Comparison of ENCODE assay signal across 17 mouse cellular contexts in genomic region chr10:80666837-80667412, GRCm38 (mm10). TPM values are rescaled to one million over a fixed set of nuclear protein-coding genes. Genes with fewer than 3 reads are reported as not detected.
DNase-seq lines count a peak whose midpoint lies in the region; ATAC-seq and TF ChIP-seq lines count a peak whose summit lies in the region.
"Had no signal": no experiment of that assay in that cellular context is flagged by ENCODE, and none has a peak within 500 bp of the region (broad histone marks: within the 10 kb centered on the region; RNA-seq: fewer than 3 reads in every experiment).

No protein-coding gene starts in this region.

- H3K4me3 ChIP-seq in kidney, postnatal 0 days (replicated peaks; ENCODE audit: low read depth, low read length) = no peak overlapping the region
- H3K4me3 ChIP-seq in embryonic facial prominence, embryonic 15.5 days (replicated peaks) = no peak overlapping the region
- H3K4me3 ChIP-seq in limb, embryonic 15.5 days = no peak overlapping the region
- no peak overlapping the region; the same call in 1 of the 2 replicates for H3K4me3 ChIP-seq in forebrain, embryonic 10.5 days
- H3K4me3 ChIP-seq in forebrain, embryonic 16.5 days (replicated peaks; ENCODE audit: low read length) = no peak overlapping the region
- H3K4me3 ChIP-seq: forebrain, embryonic 13.5 days; intestine, embryonic 15.5 days; midbrain, embryonic 15.5 days had no signal

- peak overlapping the region; percentile 93; the same call in 1 of the 2 replicates for H3K27ac ChIP-seq in kidney, postnatal 0 days
- peak overlapping the region; percentile 9 for H3K27ac ChIP-seq in embryonic facial prominence, embryonic 15.5 days (replicated peaks)
- peak overlapping the region; percentile 90; the same call in 1 of the 2 replicates for H3K27ac ChIP-seq in limb, embryonic 15.5 days
- H3K27ac ChIP-seq in forebrain, embryonic 10.5 days = no peak overlapping the region
- H3K27ac ChIP-seq in forebrain, embryonic 16.5 days (ENCODE audit: low read length) = no peak overlapping the region
- H3K27ac ChIP-seq: forebrain, embryonic 13.5 days; intestine, embryonic 15.5 days; midbrain, embryonic 15.5 days had no signal

- TF ChIP-seq CTCF in kidney, postnatal 0 days (IDR thresholded peaks at IDR 0.05; ENCODE audit: low read depth) = no peak

- H3K27me3 ChIP-seq in kidney, postnatal 0 days (ENCODE audit: insufficient read depth, low read length) = no peaks in the 10 kb centered on the region
- no peaks in the 10 kb centered on the region for H3K27me3 ChIP-seq in embryonic facial prominence, embryonic 15.5 days
- no peaks in the 10 kb centered on the region for H3K27me3 ChIP-seq in limb, embryonic 15.5 days
- no peaks in the 10 kb centered on the region for H3K27me3 ChIP-seq in forebrain, embryonic 10.5 days (ENCODE audit: poor library complexity, severe bottlenecking)
- no peaks in the 10 kb centered on the region for H3K27me3 ChIP-seq in forebrain, embryonic 16.5 days (replicated peaks; ENCODE audit: control insufficient read depth, insufficient read depth, low read length)
- H3K27me3 ChIP-seq: forebrain, embryonic 13.5 days; intestine, embryonic 15.5 days; midbrain, embryonic 15.5 days; Patski had no signal

- no peaks in the 10 kb centered on the region for H3K9me3 ChIP-seq in kidney, postnatal 0 days (replicated peaks; ENCODE audit: low read length)
- H3K9me3 ChIP-seq in embryonic facial prominence, embryonic 15.5 days (replicated peaks) = no peaks in the 10 kb centered on the region
- H3K9me3 ChIP-seq in limb, embryonic 15.5 days = no peaks in the 10 kb centered on the region
- no peaks in the 10 kb centered on the region for H3K9me3 ChIP-seq in forebrain, embryonic 10.5 days
- H3K9me3 ChIP-seq in forebrain, embryonic 16.5 days (ENCODE audit: control insufficient read depth, low read length) = no peaks in the 10 kb centered on the region
- H3K9me3 ChIP-seq: forebrain, embryonic 13.5 days; intestine, embryonic 15.5 days; midbrain, embryonic 15.5 days had no signal

- H3K36me3 ChIP-seq in kidney, postnatal 0 days (ENCODE audit: insufficient read depth, low read length) = peaks cover 51% of the 10 kb centered on the region
- peaks cover 60% of the 10 kb centered on the region for H3K36me3 ChIP-seq in embryonic facial prominence, embryonic 15.5 days
- H3K36me3 ChIP-seq in limb, embryonic 15.5 days = peaks cover 62% of the 10 kb centered on the region
- peaks cover 70% of the 10 kb centered on the region for H3K36me3 ChIP-seq in forebrain, embryonic 10.5 days (replicated peaks)
- peaks cover 36% of the 10 kb centered on the region for H3K36me3 ChIP-seq in forebrain, embryonic 16.5 days (ENCODE audit: control insufficient read depth, insufficient read depth)

- peak; percentile 60 for DNase-seq in cerebellum, adult 9-11 months
- DNase-seq in cerebellum, adult 18-20 months = no peak
- DNase-seq in kidney, postnatal 0 days (ENCODE audit: low spot score) = no peak
- no peak for DNase-seq in kidney, postnatal 14 days
- no peak for DNase-seq in forebrain, embryonic 10.5 days (ENCODE audit: extremely low spot score, low spot score)
- DNase-seq: cerebellum, adult 11 months; heart, postnatal 4 days; kidney, postnatal 25 days; layer of hippocampus, adult 9-11 months; right cerebral cortex, postnatal 25 days had no signal

- peaks cover 39% of the 10 kb centered on the region for H3K4me1 ChIP-seq in kidney, postnatal 0 days (replicated peaks; ENCODE audit: insufficient read depth, low read length)
- peaks cover 76% of the 10 kb centered on the region for H3K4me1 ChIP-seq in embryonic facial prominence, embryonic 15.5 days
- H3K4me1 ChIP-seq in limb, embryonic 15.5 days = peaks cover 77% of the 10 kb centered on the region
- peaks cover 41% of the 10 kb centered on the region for H3K4me1 ChIP-seq in forebrain, embryonic 10.5 days
- H3K4me1 ChIP-seq in forebrain, embryonic 16.5 days (replicated peaks; ENCODE audit: control insufficient read depth, insufficient read depth, low read length) = 0 out of 2 replicates have a peak, but pooled peaks cover 6% of the 10 kb centered on the region

- H3K9ac ChIP-seq in kidney, postnatal 0 days (ENCODE audit: low read depth, low read length) = no peak overlapping the region
- no peak overlapping the region for H3K9ac ChIP-seq in embryonic facial prominence, embryonic 15.5 days
- no peak overlapping the region for H3K9ac ChIP-seq in limb, embryonic 15.5 days
- no peak overlapping the region for H3K9ac ChIP-seq in forebrain, embryonic 16.5 days (replicated peaks; ENCODE audit: low read depth, low read length)
- H3K9ac ChIP-seq: forebrain, embryonic 13.5 days; intestine, embryonic 15.5 days; midbrain, embryonic 15.5 days had no signal

- no peak overlapping the region for H3K4me2 ChIP-seq in kidney, postnatal 0 days (ENCODE audit: low read length)
- no peak overlapping the region for H3K4me2 ChIP-seq in embryonic facial prominence, embryonic 15.5 days (replicated peaks)
- H3K4me2 ChIP-seq in limb, embryonic 15.5 days = no peak overlapping the region
- H3K4me2 ChIP-seq in forebrain, embryonic 16.5 days (ENCODE audit: low read length) = no peak overlapping the region
- H3K4me2 ChIP-seq: forebrain, embryonic 13.5 days; intestine, embryonic 15.5 days; midbrain, embryonic 15.5 days had no signal

- 74% methylated on average over 19 of the region's 19 CpGs for WGBS in kidney, postnatal 0 days
- 75% methylated on average over 19 of the region's 19 CpGs for WGBS in embryonic facial prominence, embryonic 15.5 days
- WGBS in limb, embryonic 15.5 days = 83% methylated on average over 19 of the region's 19 CpGs
- 82% methylated on average over 19 of the region's 19 CpGs for WGBS in forebrain, embryonic 10.5 days
- WGBS in forebrain, embryonic 16.5 days = 85% methylated on average over 16 of the region's 19 CpGs

- ATAC-seq in kidney, postnatal 0 days (replicated peaks; ENCODE audit: low FRiP score, low read depth) = no peak
- ATAC-seq in embryonic facial prominence, embryonic 15.5 days (ENCODE audit: insufficient number of reproducible peaks, low FRiP score, low TSS enrichment, low read depth) = no peak
- ATAC-seq in limb, embryonic 15.5 days (ENCODE audit: insufficient number of reproducible peaks, low FRiP score, low TSS enrichment, low read depth) = no peak
- no peak for ATAC-seq in forebrain, embryonic 16.5 days
- ATAC-seq: forebrain, embryonic 13.5 days; intestine, embryonic 15.5 days; midbrain, embryonic 15.5 days had no signal

RNA-seq across cellular contexts. Expression of gene Btbd2, which starts 10.1 kb away (rescaled TPM):
- polyA plus RNA-seq in kidney, postnatal 0 days (2015; fragmentation: Nextera tagmentation; extraction: Ambion mirVana) = 62.7 and 64.5 TPM in 2 replicates
- 82.2 and 82.7 TPM in 2 replicates for polyA plus RNA-seq in embryonic facial prominence, embryonic 15.5 days (2015; fragmentation: Nextera tagmentation; extraction: Ambion mirVana)
- polyA plus RNA-seq in limb, embryonic 15.5 days (2015; fragmentation: Nextera tagmentation; extraction: Ambion mirVana) = 54.7 and 68.2 TPM in 2 replicates
- polyA plus RNA-seq in forebrain, embryonic 10.5 days (2016; fragmentation: Nextera tagmentation; extraction: Ambion mirVana) = 71.6 and 78.1 TPM in 2 replicates
- polyA plus RNA-seq in forebrain, embryonic 16.5 days (2015; fragmentation: Nextera tagmentation; extraction: Ambion mirVana) = 75.2 and 79.7 TPM in 2 replicates

RNA-seq across cellular contexts. Expression of gene Mknk2, which starts 11.0 kb away (rescaled TPM):
- 75.8 and 85.5 TPM in 2 replicates for polyA plus RNA-seq in kidney, postnatal 0 days (2015; fragmentation: Nextera tagmentation; extraction: Ambion mirVana)
- 99.0 and 105 TPM in 2 replicates for polyA plus RNA-seq in embryonic facial prominence, embryonic 15.5 days (2015; fragmentation: Nextera tagmentation; extraction: Ambion mirVana)
- 90.1 and 97.5 TPM in 2 replicates for polyA plus RNA-seq in limb, embryonic 15.5 days (2015; fragmentation: Nextera tagmentation; extraction: Ambion mirVana)
- polyA plus RNA-seq in forebrain, embryonic 10.5 days (2016; fragmentation: Nextera tagmentation; extraction: Ambion mirVana) = 91.0 and 100 TPM in 2 replicates
- polyA plus RNA-seq in forebrain, embryonic 16.5 days (2015; fragmentation: Nextera tagmentation; extraction: Ambion mirVana) = 57.1 and 61.2 TPM in 2 replicates

RNA-seq across cellular contexts. Expression of gene Mob3a, which starts 34.9 kb away (rescaled TPM):
- 22.3 and 26.7 TPM in 2 replicates for polyA plus RNA-seq in kidney, postnatal 0 days (2015; fragmentation: Nextera tagmentation; extraction: Ambion mirVana)
- polyA plus RNA-seq in embryonic facial prominence, embryonic 15.5 days (2015; fragmentation: Nextera tagmentation; extraction: Ambion mirVana) = 48.2 and 51.8 TPM in 2 replicates
- 55.8 and 57.7 TPM in 2 replicates for polyA plus RNA-seq in limb, embryonic 15.5 days (2015; fragmentation: Nextera tagmentation; extraction: Ambion mirVana)
- 53.9 and 54.7 TPM in 2 replicates for polyA plus RNA-seq in forebrain, embryonic 10.5 days (2016; fragmentation: Nextera tagmentation; extraction: Ambion mirVana)
- 56.9 and 59.4 TPM in 2 replicates for polyA plus RNA-seq in forebrain, embryonic 16.5 days (2015; fragmentation: Nextera tagmentation; extraction: Ambion mirVana)

RNA-seq across cellular contexts. Expression of gene Izumo4, which starts 35.1 kb away (rescaled TPM):
- polyA plus RNA-seq in kidney, postnatal 0 days (2015; fragmentation: Nextera tagmentation; extraction: Ambion mirVana) = 22.4 and 24.5 TPM in 2 replicates
- polyA plus RNA-seq in embryonic facial prominence, embryonic 15.5 days (2015; fragmentation: Nextera tagmentation; extraction: Ambion mirVana) = 27.0 and 28.0 TPM in 2 replicates
- polyA plus RNA-seq in limb, embryonic 15.5 days (2015; fragmentation: Nextera tagmentation; extraction: Ambion mirVana) = 25.9 and 31.0 TPM in 2 replicates
- polyA plus RNA-seq in forebrain, embryonic 10.5 days (2016; fragmentation: Nextera tagmentation; extraction: Ambion mirVana) = 7.7 and 10.9 TPM in 2 replicates
- 32.5 and 44.1 TPM in 2 replicates for polyA plus RNA-seq in forebrain, embryonic 16.5 days (2015; fragmentation: Nextera tagmentation; extraction: Ambion mirVana)

RNA-seq across cellular contexts. Expression of gene Csnk1g2, which starts 44.3 kb away (rescaled TPM):
- 137 and 139 TPM in 2 replicates for polyA plus RNA-seq in kidney, postnatal 0 days (2015; fragmentation: Nextera tagmentation; extraction: Ambion mirVana)
- 172 and 190 TPM in 2 replicates for polyA plus RNA-seq in embryonic facial prominence, embryonic 15.5 days (2015; fragmentation: Nextera tagmentation; extraction: Ambion mirVana)
- 126 and 148 TPM in 2 replicates for polyA plus RNA-seq in limb, embryonic 15.5 days (2015; fragmentation: Nextera tagmentation; extraction: Ambion mirVana)
- 123 and 133 TPM in 2 replicates for polyA plus RNA-seq in forebrain, embryonic 10.5 days (2016; fragmentation: Nextera tagmentation; extraction: Ambion mirVana)
- 91.3 and 96.9 TPM in 2 replicates for polyA plus RNA-seq in forebrain, embryonic 16.5 days (2015; fragmentation: Nextera tagmentation; extraction: Ambion mirVana)

Comparison
In these comparisons a context has a peak if more than half of its experiments do, and no peak if none do; other contexts are left out.
1. H3K27ac ChIP-seq: peak in kidney, postnatal 0 days (single experiment), embryonic facial prominence, embryonic 15.5 days (single experiment) and limb, embryonic 15.5 days (single experiment); none in forebrain, embryonic 10.5 days (single experiment) and forebrain, embryonic 16.5 days (single experiment).